Mouse (Mus musculus): ENCODE results near the gene Gab1. TPM values are rescaled to one million over a fixed set of nuclear protein-coding genes. Genes with fewer than 3 reads are reported as not detected.

Gene Gab1
- total RNA-seq, 1 experiment from 2014 or later: 9.8 TPM

- ATAC-seq (replicated peaks in 1 of 2; ENCODE audit: insufficient read depth in 1 of 2, low FRiP score in 2 of 2, low TSS enrichment in 1 of 2, low read depth in 1 of 2, poor library complexity in 2 of 2, severe bottlenecking in 2 of 2): no peak
Observed at GRCm38 (mm10) chr8:80798198-80798777, 82.0 kb downstream of the Gab1 start.

GRCm38 (mm10) chr8:80796070-80796469 lies 84.2 kb downstream of the Gab1 start:
- no peak for ATAC-seq (replicated peaks in 1 of 2; ENCODE audit: insufficient read depth in 1 of 2, low FRiP score in 2 of 2, low TSS enrichment in 1 of 2, low read depth in 1 of 2, poor library complexity in 2 of 2, severe bottlenecking in 2 of 2)

- ATAC-seq (replicated peaks in 1 of 2; ENCODE audit: insufficient read depth in 1 of 2, low FRiP score in 2 of 2, low TSS enrichment in 1 of 2, low read depth in 1 of 2, poor library complexity in 2 of 2, severe bottlenecking in 2 of 2): no peak
Observed at GRCm38 (mm10) chr8:80794585-80795509, 85.5 kb downstream of the Gab1 start.

- peak; percentile 63 to 74 for ATAC-seq (replicated peaks in 1 of 2; ENCODE audit: insufficient read depth in 1 of 2, low FRiP score in 2 of 2, low TSS enrichment in 1 of 2, low read depth in 1 of 2, poor library complexity in 2 of 2, severe bottlenecking in 2 of 2)
Observed at GRCm38 (mm10) chr8:80793791-80794515, 86.4 kb downstream of the Gab1 start.

- ATAC-seq (replicated peaks in 1 of 2; ENCODE audit: insufficient read depth in 1 of 2, low FRiP score in 2 of 2, low TSS enrichment in 1 of 2, low read depth in 1 of 2, poor library complexity in 2 of 2, severe bottlenecking in 2 of 2): no peak
Observed at GRCm38 (mm10) chr8:80792214-80792613, 88.1 kb downstream of the Gab1 start.

- ATAC-seq (replicated peaks in 1 of 2; ENCODE audit: insufficient read depth in 1 of 2, low FRiP score in 2 of 2, low TSS enrichment in 1 of 2, low read depth in 1 of 2, poor library complexity in 2 of 2, severe bottlenecking in 2 of 2): 0 out of 4 replicates have a peak, but pooled peaks have one; percentile 35 to 65
Observed at GRCm38 (mm10) chr8:80789324-80789723, 91.0 kb downstream of the Gab1 start.

GRCm38 (mm10) chr8:80784559-80784958 lies 95.8 kb downstream of the Gab1 start:
- ATAC-seq (replicated peaks in 1 of 2; ENCODE audit: insufficient read depth in 1 of 2, low FRiP score in 2 of 2, low TSS enrichment in 1 of 2, low read depth in 1 of 2, poor library complexity in 2 of 2, severe bottlenecking in 2 of 2): no peak

GRCm38 (mm10) chr8:80783271-80783670 lies 97.0 kb downstream of the Gab1 start:
- no peak for ATAC-seq (replicated peaks in 1 of 2; ENCODE audit: insufficient read depth in 1 of 2, low FRiP score in 2 of 2, low TSS enrichment in 1 of 2, low read depth in 1 of 2, poor library complexity in 2 of 2, severe bottlenecking in 2 of 2)

GRCm38 (mm10) chr8:80781338-80781737 lies 99.0 kb downstream of the Gab1 start:
- ATAC-seq (replicated peaks in 1 of 2; ENCODE audit: insufficient read depth in 1 of 2, low FRiP score in 2 of 2, low TSS enrichment in 1 of 2, low read depth in 1 of 2, poor library complexity in 2 of 2, severe bottlenecking in 2 of 2): no peak

GRCm38 (mm10) chr8:80780271-80780670 lies 100.0 kb downstream of the Gab1 start:
- no peak for ATAC-seq (replicated peaks in 1 of 2; ENCODE audit: insufficient read depth in 1 of 2, low FRiP score in 2 of 2, low TSS enrichment in 1 of 2, low read depth in 1 of 2, poor library complexity in 2 of 2, severe bottlenecking in 2 of 2)

GRCm38 (mm10) chr8:80776436-80776835 lies 103.9 kb downstream of the Gab1 start:
- ATAC-seq (replicated peaks in 1 of 2; ENCODE audit: insufficient read depth in 1 of 2, low FRiP score in 2 of 2, low TSS enrichment in 1 of 2, low read depth in 1 of 2, poor library complexity in 2 of 2, severe bottlenecking in 2 of 2): no peak

- peak in 1 of 2 experiments; percentile 71; a peak in 3 of 4 replicates for ATAC-seq (replicated peaks in 1 of 2; ENCODE audit: insufficient read depth in 1 of 2, low FRiP score in 2 of 2, low TSS enrichment in 1 of 2, low read depth in 1 of 2, poor library complexity in 2 of 2, severe bottlenecking in 2 of 2)
Observed at GRCm38 (mm10) chr8:80772732-80773460, 107.4 kb downstream of the Gab1 start.

GRCm38 (mm10) chr8:80768451-80768850 lies 111.9 kb downstream of the Gab1 start:
- ATAC-seq (replicated peaks in 1 of 2; ENCODE audit: insufficient read depth in 1 of 2, low FRiP score in 2 of 2, low TSS enrichment in 1 of 2, low read depth in 1 of 2, poor library complexity in 2 of 2, severe bottlenecking in 2 of 2): no peak

- peak; percentile 76 to 87 for ATAC-seq (replicated peaks in 1 of 2; ENCODE audit: insufficient read depth in 1 of 2, low FRiP score in 2 of 2, low TSS enrichment in 1 of 2, low read depth in 1 of 2, poor library complexity in 2 of 2, severe bottlenecking in 2 of 2)
Observed at GRCm38 (mm10) chr8:80753017-80753715, 127.2 kb downstream of the Gab1 start.

GRCm38 (mm10) chr8:80752429-80752828 lies 127.9 kb downstream of the Gab1 start:
- no peak for ATAC-seq (replicated peaks in 1 of 2; ENCODE audit: insufficient read depth in 1 of 2, low FRiP score in 2 of 2, low TSS enrichment in 1 of 2, low read depth in 1 of 2, poor library complexity in 2 of 2, severe bottlenecking in 2 of 2)

- ATAC-seq (replicated peaks in 1 of 2; ENCODE audit: insufficient read depth in 1 of 2, low FRiP score in 2 of 2, low TSS enrichment in 1 of 2, low read depth in 1 of 2, poor library complexity in 2 of 2, severe bottlenecking in 2 of 2): peak in 1 of 2 experiments; percentile 34; a peak in 1 of 4 replicates
Observed at GRCm38 (mm10) chr8:80749091-80749490, 131.2 kb downstream of the Gab1 start.

- 0 out of 4 replicates have a peak, but pooled peaks of 1 of the 2 experiments have one; percentile 5 for ATAC-seq (replicated peaks in 1 of 2; ENCODE audit: insufficient read depth in 1 of 2, low FRiP score in 2 of 2, low TSS enrichment in 1 of 2, low read depth in 1 of 2, poor library complexity in 2 of 2, severe bottlenecking in 2 of 2)
Observed at GRCm38 (mm10) chr8:80739932-80740331, 140.4 kb downstream of the Gab1 start.

Measured in hematopoietic stem cell, adult 5-6 weeks (primary cell).